Mouse (Mus musculus) T-helper 17 cell (primary cell): ENCODE data around the gene Sf1.

Experiments used
- in situ Hi-C, 2 experiments: fragments of 300-600 bp; cut with MboI, MseI; formaldehyde crosslinking; loops; 1 replicate in 1 of 2; 2 replicates in 1 of 2; pipeline ENCODE4 v1.15.1; 2025; ENCODE audit warnings: high pct_unique_total_duplicates in 2 of 2

Sf1 gene

DNA sequence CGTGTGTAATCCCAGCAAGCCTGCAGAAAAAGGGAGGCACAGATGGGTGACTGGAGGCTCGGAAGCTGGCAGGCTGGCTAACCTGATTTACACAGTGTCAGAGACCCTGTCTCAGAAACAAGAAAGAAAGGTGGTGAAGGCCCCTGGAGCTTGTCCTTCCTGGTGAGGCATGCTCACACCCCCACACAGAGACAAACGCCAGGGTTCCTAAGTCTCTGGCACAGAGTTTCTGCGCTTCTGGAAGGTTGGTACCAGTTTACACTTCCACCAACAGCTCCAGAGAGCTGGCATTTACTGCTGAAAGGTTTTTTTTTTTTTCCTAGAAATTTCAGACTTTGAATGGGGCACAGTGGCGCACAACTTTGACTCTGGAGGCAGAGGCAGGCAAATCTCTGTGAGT, 32.7 kb downstream of the Sf1 start:
- in situ Hi-C loops: no loop called here

DNA sequence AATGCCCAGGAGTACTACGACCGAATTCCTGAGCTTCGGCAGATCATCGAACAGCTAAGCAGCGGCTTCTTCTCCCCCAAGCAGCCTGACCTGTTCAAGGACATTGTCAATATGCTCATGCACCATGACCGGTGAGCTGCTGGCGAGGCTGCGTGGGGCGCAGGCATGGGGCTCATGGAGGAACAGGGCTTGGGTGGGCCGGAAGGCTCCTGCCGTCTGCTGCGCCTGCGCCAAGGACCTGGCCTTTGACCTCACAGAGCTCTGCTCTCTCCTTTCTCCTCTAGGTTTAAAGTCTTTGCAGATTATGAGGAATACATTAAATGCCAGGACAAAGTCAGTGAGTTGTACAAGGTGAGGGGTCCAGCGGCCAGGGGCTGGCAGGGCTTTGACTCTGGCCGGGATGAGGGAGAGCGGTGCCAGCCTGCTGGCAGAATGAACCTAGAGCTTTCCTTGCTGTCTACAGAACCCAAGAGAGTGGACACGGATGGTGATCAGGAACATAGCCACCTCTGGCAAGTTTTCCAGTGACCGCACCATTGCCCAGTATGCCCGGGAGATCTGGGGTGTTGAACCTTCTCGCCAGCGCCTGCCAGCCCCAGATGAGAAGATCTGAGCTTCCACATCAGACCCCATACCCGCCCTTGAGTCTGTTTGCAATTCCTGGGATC, 34.2 kb downstream of the Sf1 start:
- in situ Hi-C loops: no loop called here

DNA sequence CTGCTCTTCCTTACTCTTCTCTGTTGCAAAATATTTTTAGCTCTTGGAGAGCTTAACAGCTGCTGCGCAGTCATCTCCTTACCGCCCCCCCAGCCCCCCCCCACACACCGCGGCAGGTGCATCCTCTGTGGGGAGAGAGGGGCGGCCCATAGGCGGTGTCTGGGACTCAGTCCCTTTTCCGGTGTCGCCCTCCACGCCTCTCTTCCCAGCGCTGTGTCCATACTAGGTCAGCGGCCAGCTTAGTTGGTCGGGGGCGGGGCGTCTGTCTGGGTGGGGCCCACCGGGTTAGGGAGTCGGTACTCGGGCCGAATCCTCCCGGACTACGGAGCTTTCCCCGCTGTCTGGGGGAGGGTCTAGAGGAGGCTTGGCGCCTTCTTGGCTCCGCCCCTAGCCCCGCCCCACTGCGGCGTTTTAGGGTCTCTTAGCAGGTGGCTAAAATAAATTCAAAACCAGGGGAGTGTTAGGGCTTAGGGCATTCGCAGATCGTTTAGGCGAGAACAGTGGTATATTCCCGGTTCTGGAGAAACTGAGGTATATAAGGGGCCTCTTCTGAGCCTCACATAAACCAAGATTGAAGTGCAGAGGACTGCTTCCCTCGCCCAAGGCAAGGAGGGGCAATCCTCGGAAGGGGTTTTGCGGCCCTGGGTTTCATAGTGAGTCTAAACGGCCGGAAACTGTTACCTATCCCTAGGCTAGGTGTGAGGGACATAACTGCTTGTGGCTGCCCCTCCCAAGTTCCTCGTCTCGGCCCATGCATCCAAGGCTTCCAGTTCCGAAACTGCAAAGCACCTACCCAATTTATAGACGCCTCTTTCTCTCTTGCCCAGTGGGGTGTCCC, 35.2 kb downstream of the Sf1 start:
- in situ Hi-C loops: no loop called here

DNA sequence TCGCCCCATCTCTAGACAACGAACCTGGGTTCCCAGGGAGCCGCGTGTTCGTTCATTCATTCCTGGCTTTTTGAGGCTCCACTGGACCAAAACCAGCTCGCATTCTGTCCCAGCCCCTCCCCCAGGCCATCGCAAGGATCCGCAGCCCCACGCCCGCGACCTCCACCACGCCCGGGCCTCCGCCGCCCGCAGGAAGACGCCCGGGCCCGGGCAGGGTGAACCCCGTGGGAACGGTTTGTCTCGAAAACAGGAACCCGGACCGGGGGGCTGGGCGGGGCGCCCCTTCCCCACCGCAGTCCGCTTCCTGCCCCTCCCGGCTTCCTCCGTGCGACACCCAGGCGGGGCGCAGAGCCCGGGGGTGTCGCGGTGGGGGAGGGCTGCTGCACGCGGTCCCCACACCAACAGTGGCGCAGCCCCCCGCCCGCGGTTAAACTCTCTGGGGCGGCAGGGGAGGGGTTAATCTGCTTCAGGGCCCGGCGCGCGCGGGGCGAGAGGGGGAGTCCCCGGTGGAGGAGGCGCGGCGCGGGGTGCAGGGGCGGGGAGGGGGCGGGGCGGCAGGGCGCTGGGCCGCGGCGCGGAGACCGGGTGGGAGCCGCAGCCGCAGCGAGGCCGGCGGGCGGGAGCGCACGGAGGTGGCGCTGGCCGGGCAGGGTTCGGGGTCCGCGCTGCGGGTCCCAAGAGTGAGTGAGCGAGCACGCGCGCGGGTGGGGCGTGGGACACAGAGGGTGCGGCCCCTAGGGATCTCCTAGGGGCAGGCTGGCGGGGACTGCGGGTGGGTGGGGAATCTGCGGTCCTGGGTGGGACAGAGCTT, 36.0 kb downstream of the Sf1 start, which contains the start of gene Rasgrp2:
Gene Rasgrp2 (plus strand): TSS at position 56 of the 811 bp plus-strand sequence.
- in situ Hi-C loops: loop anchor here in 1 of 2 experiments (10.0 kb wide), 1 partner anchor 555 kb away; no protein-coding TSS in a partner anchor

DNA sequence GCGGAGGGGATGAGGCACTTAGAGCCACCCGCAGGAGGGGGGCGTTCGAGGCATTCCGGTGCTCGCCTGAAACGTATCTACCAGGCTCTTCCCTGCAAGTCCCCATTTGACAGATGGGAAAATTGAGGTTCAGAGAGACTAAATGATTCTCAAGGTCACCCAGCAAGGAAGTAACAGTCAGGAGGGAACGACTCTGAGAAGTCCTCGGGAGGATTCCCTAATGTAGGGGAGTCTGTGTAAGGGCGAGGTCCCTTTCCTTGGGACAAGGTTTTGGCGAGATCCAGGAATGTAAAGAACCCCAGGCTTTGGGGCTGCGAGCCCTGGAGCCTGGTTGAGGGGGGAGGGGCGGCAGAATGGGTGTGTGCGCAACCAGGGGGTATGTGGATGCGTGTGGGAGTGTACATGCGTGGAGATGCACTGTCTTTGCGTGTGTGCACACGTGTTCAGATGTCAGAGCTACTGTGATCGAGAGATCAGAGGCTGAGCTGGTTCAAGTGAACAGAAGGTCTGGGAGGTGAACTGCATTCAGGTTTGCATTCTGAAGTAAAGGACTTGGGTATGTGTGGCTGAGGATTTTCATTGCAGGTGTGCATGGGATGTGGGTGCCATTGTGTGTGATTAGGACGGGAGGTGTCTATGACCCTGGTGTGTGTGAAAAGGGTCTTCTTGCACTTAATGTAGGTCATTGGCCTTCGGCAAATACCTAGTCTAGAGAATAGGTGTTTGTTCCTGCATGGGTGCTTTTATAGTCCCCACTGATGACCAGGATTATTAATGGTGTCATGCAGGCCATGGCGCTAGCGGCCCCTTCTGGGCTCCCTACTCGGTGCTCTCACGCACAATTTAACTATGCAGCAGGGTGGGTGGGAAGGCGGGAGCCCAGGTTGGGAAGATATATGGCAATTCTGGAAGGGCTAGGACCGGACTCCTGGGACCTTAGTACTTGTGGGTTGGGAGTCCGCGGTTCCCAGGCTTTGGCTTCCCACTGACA, 36.9 kb downstream of the Sf1 start:
- in situ Hi-C loops: loop anchor here in 1 of 2 experiments (10.0 kb wide), 1 partner anchor 554 kb away; no protein-coding TSS in a partner anchor

DNA sequence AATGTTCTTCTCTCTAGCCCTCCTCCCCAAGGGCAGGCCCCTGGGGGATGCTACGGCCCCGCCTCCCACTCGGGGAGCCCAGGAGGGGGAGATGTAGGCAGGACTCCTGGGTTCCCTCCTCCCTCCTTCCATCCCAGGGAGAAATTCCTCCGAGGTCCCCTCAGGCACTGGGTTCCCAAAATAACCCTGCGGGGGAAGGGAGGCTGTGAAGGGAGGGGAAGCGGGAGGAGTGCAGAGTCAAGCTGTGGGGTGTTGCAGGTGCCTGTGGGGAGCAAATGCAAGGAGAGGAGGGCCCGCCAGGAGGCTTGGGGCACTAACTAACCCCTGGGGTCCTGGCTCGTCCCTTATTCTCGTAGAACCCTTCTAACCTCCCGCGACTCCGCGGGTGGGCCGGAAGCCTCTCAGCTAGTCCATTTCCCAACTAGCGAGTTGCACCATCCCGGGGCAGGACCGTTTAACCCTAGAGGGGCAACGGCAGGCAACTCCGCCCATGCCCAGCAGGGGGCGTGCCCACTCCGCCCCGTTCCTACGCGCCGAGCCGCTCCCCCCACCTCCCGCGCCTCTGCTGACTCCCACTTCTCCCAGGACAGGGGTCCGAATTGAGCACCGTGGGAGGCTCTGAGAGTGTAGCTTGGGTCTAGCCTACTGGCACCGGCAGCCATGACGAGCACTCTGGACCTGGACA, 37.8 kb downstream of the Sf1 start:
- in situ Hi-C loops: loop anchor here in 1 of 2 experiments (10.0 kb wide), 1 partner anchor 554 kb away; no protein-coding TSS in a partner anchor

DNA sequence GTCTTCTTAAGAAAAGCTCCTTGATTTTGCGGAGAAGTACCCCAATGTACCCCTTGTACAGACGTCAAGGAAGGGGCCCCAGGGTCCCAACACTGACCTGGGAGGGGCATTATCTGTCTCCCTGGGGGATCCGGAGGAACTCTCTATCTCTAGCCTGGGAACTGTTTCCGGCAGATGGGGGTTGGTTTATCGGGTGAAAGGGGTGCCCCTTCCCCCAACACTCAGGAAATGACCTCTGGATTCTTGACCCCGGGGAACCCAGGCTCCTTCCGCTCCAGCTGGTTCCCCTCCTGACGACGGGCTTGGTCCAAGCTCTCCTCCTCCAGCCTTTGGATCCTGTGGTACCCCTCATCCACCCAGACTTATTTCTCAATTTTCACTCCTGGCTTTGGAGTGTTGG, 38.5 kb downstream of the Sf1 start:
- in situ Hi-C loops: loop anchor here in 1 of 2 experiments (10.0 kb wide), 1 partner anchor 553 kb away; no protein-coding TSS in a partner anchor

DNA sequence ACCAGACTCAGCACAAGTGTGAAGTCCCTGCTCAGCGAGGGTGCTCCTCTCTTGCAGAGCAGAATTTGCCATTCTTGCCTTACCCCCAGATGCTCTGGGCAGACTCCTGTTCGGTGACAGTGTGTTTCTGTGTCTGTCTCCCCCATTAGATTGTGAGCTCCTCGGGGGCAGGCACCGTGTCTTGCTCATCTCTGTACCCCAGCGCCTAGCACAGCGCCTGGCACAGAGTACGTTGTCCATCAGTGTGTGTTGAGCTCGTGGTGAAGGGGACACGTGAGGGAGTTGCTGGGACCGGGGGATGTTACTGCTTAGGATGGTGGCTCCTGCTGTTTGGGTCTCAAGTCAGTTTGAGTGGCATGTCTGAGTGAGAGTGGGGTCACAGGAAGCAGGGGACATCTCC, 40.4 kb downstream of the Sf1 start:
- in situ Hi-C loops: loop anchor here in 1 of 2 experiments (10.0 kb wide), 1 partner anchor 551 kb away; no protein-coding TSS in a partner anchor

DNA sequence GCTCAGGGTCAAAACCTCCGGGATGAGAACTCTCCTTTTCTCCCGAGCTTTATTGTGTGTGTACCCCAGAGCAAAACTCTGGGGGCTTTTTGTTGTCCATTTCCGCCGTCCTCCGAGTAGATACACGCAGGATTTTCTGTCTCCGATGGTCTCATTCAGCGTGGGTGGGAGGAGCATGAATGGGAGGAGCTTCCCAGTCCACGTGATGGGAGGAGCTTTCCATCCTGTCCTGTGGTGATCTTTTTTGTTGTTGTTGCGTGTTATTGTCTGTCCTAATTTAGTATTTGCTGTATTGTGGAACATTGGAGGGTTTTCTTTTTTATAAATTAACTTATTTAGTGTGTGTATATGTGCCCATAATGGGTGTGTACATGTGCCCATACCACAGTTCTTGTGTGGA, 41.9 kb downstream of the Sf1 start:
- in situ Hi-C loops: loop anchor here in 1 of 2 experiments (10.0 kb wide), 1 partner anchor 549 kb away; no protein-coding TSS in a partner anchor

DNA sequence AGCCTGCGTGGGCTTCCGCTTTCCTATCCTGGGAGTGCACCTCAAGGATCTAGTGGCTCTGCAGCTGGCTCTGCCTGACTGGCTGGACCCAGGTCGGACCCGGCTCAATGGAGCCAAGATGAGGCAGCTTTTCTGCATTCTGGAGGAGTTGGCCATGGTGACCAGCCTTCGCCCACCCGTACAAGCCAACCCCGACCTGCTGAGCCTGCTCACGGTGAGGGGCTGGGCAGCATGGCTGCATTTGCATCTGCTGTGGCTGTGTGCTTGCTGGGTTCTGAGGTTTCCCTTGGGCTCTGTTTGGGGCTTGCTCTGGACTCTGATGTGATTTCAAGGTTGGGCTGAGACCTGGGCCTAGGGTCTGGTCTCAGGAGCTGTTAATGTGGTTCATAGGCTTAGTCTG, 43.6 kb downstream of the Sf1 start:
- in situ Hi-C loops: loop anchor here in 1 of 2 experiments (10.0 kb wide), 1 partner anchor 548 kb away; no protein-coding TSS in a partner anchor

DNA sequence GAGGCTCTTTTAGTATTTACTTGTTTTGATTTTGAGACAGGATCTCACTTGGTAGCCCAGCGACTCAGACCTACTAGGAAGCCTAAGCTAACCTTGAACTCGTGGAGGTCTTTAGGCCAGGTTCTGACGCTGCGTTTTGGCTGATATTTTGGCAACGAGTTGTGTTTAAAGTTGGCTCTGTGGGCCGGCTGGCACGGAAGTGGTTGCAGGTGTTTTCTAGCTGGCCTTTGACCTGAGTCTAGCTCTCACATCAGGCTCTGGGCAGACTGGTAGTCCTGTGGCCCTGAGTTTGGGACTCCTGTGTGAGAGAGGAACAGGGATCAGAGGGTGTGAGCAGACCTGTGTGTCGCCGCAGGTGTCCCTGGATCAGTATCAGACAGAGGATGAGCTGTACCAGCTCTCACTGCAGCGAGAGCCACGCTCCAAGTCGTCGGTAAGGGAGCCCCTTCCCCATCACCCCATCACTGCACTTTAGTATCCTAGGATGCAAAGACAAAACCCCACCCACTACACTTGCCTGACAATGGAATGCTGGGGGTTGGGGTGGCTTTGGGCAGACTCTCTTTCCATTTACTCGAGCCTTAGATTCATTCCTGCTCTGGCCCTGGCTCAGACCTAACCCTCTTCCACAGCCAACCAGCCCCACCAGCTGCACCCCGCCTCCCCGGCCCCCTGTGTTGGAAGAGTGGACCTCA, 44.5 kb downstream of the Sf1 start:
- in situ Hi-C loops: loop anchor here in 1 of 2 experiments (10.0 kb wide), 1 partner anchor 547 kb away; no protein-coding TSS in a partner anchor

DNA sequence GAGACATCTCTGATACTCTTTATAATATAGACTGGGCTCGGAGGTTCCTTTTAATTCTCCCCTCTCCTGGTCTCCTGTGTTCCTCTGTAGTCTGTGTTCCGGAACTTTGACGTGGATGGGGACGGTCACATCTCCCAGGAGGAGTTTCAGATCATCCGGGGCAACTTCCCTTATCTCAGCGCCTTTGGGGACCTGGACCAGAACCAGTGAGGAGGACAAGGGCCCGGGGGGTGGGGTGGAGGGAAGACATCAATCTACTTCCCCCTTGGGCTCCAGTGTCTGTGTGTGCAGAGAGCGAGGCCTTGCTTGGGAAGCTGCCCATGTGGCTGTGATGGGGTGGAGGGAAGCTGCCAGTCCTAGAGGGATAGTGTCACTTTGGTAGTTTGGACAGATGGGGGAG, 45.3 kb downstream of the Sf1 start:
- in situ Hi-C loops: loop anchor here in 1 of 2 experiments (10.0 kb wide), 1 partner anchor 546 kb away; no protein-coding TSS in a partner anchor

DNA sequence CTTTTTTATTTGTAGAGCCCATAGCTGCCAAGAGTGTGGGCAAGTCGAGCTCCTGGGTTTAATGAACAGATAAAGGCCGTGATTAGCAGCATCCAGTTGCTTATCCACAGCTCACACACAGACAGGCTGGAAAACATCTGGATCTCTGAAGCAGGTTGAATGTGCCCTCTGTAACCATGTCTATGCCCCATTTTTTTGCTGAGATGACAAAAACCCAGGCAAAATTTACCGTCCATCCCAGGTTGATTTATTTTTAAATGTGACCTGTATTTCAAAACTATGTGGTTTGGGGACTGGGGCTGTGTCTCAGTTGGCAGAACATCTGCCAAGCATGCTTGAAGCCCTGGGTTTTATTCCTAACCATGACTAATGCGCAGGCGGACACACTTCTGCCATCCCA, 45.7 kb downstream of the Sf1 start:
- in situ Hi-C loops: loop anchor here in 1 of 2 experiments (10.0 kb wide), 1 partner anchor 546 kb away; no protein-coding TSS in a partner anchor

DNA sequence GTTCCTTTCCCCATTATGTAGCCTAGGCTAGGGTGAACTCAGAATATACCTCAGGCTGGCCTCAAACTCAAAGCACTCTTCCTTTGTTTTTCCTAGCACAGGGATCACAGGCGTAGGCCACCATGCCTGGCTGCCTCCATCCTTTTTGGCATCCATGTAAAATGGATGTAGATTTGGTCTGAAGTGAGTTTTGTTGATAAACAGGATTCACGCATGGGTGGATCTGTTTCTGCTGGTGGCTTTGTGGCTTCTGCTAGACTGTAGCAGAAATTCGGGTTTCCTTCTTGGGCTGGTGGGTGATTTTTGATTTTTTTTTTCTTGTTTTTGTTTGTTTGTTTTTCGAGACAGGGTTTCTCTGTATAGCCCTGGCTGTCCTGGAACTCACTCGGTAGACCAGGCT, 46.4 kb downstream of the Sf1 start:
- in situ Hi-C loops: loop anchor here in 1 of 2 experiments (10.0 kb wide), 1 partner anchor 545 kb away; no protein-coding TSS in a partner anchor

DNA sequence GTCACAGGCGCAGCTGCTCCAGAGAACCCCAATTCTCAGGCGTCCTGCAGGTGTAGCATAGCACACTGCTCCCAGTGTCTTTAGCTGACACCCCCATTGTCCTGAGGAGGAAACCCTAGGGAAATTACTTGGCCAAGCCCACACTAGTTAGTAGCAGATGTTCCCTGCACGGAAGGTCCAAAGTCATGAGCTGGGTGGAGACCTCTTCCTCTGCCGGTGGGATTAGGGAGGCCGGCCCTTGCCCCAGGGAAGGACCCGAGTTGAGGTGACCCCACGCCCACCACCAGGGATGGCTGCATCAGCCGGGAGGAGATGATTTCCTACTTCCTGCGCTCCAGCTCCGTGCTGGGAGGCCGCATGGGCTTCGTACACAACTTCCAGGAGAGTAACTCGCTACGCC, 49.3 kb downstream of the Sf1 start:
- in situ Hi-C loops: no loop called here

DNA sequence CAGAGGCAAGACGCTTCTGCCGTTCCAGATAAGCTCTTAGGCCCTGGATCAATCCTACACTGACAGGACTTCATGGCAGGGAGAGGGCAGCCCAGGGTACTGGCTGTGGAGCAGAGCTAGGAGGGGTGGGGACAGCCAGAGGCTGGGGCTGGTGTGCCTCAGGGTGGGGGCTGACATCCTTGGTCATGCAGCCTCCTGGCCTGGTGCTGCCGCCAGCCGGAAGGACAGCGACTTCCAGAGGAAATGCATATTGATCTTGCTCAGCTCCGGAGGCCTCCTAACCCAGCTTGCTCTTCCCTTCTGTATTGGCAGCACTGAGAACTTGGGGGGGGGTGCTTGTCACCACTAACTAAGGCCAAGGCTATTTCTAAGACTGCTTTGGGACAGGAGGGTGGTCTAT, 52.0 kb downstream of the Sf1 start:
- in situ Hi-C loops: loop anchor here in 1 of 2 experiments (5.0 kb wide), 1 partner anchor 42 kb away; no protein-coding TSS in a partner anchor

DNA sequence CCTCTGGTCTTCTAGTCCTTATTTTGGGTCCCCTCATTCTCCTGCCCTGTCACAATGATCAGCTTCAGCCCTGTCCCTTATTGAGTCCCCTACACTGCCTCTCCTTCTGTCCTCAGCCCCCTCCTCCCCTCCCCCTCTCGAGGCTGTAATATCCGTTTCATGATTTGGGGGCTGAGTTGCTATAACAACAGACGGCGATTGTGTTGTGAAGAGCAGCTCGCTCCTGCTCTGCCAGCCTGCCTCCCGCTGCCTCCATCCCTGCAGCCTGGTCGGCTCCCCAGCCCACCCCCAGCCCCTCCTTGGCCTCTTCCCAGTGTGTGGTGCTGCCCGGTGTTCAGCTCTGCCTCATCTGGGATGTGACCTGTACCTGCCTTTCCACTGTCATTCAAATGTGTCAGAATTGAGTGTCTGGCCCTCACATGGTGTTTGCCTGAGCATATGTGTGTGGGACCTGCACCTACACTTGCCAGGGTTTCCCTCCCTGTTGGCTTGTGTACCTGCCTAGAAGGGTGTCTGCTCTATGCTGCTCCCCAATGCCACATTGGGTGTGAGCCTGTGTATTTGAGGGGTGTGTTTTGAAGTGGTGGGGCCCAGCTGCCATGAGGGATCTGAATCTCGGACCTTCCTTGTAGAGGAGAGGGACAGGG, 52.8 kb downstream of the Sf1 start:
- in situ Hi-C loops: loop anchor here in 1 of 2 experiments (5.0 kb wide), 1 partner anchor 41 kb away; no protein-coding TSS in a partner anchor
